Mouse (Mus musculus) liver, postnatal 0 days (tissue): Measurements from ENCODE around the gene Chd2.

ENCODE experiments used
- CTCF ChIP-seq: sonication (generic); IDR thresholded peaks from 2 replicates; pipeline ENCODE4 v1.5.1; 2016; ENCODE audit warnings: antibody characterized with exemption, low read depth
- EP300 ChIP-seq: IDR thresholded peaks from 2 replicates; pipeline ENCODE4 v1.6.1; 2016; ENCODE audit warnings: antibody characterized with exemption, low read depth, mild to moderate bottlenecking

GRCm38 (mm10) chr7:73435685-73436084 is 105.9 kb downstream of the Chd2 start:
- TF ChIP-seq CTCF (peak; percentile 48), EP300 (no peak)
